Mouse (Mus musculus): ENCODE measurements around the gene Slc44a1. TPM values are rescaled to one million over a fixed set of nuclear protein-coding genes. Genes with fewer than 3 reads are reported as not detected.

Gene Slc44a1
- polyA plus RNA-seq, 1 experiment from 2014 or later: 11.2 TPM

- Histone ChIP-seq H3K9me3 (no peaks in the 10 kb centered on the region), H3K36me3 (no peaks in the 10 kb centered on the region), H3K4me2 (no peak overlapping the region), H3K27ac (replicated peaks) (no peak overlapping the region), H3K9ac (no peak overlapping the region), H3K27me3 (no peaks in the 10 kb centered on the region), H3K4me1 (replicated peaks) (no peaks in the 10 kb centered on the region), H3K4me3 (no peak overlapping the region)
- WGBS: 82% methylated on average over 5 of the region's 5 CpGs
- 0 out of 2 replicates have a peak, but pooled peaks have one; percentile 34 for ATAC-seq (ENCODE audit: low FRiP score, low read depth)
Observed at GRCm38 (mm10) chr4:53488803-53489202, 48.6 kb downstream of the Slc44a1 start.

- H3K9me3 ChIP-seq: no peaks in the 10 kb centered on the region
- no peaks in the 10 kb centered on the region for H3K4me1 ChIP-seq (replicated peaks)
- H3K4me2 ChIP-seq: no peak overlapping the region
- no peak overlapping the region for H3K9ac ChIP-seq
- H3K4me3 ChIP-seq: no peak overlapping the region
- no peaks in the 10 kb centered on the region for H3K27me3 ChIP-seq
- no peak overlapping the region for H3K27ac ChIP-seq (replicated peaks)
- no peak for ATAC-seq (ENCODE audit: low FRiP score, low read depth)
- no peaks in the 10 kb centered on the region for H3K36me3 ChIP-seq
- 92% methylated on average over 7 of the region's 7 CpGs for WGBS
Observed at GRCm38 (mm10) chr4:53490371-53490770, 50.2 kb downstream of the Slc44a1 start.

GRCm38 (mm10) chr4:53491269-53491668 lies 51.1 kb downstream of the Slc44a1 start:
- Histone ChIP-seq H3K9ac (no peak overlapping the region), H3K4me2 (no peak overlapping the region), H3K9me3 (no peaks in the 10 kb centered on the region)

GRCm38 (mm10) chr4:53495646-53496045 lies 55.4 kb downstream of the Slc44a1 start:
- ATAC-seq (ENCODE audit: low FRiP score, low read depth): no peak
- WGBS: 49% methylated on average over 2 of the region's 2 CpGs

More at GRCm38 (mm10) chr4:53491269-53491668, 51.1 kb downstream of the Slc44a1 start:
- H3K36me3 ChIP-seq: no peaks in the 10 kb centered on the region
- H3K27me3 ChIP-seq: no peaks in the 10 kb centered on the region
- ATAC-seq (ENCODE audit: low FRiP score, low read depth): no peak
- no peak overlapping the region for H3K27ac ChIP-seq (replicated peaks)
- no peak overlapping the region for H3K4me3 ChIP-seq
- peaks cover 5% of the 10 kb centered on the region; the same call in 1 of the 2 replicates for H3K4me1 ChIP-seq (replicated peaks)
- WGBS: 58% methylated on average over 4 of the region's 4 CpGs

GRCm38 (mm10) chr4:53502764-53503163 lies 62.6 kb downstream of the Slc44a1 start:
- ATAC-seq (ENCODE audit: low FRiP score, low read depth): no peak
- WGBS: 95% methylated on average over 2 of the region's 2 CpGs

More at GRCm38 (mm10) chr4:53495646-53496045, 55.4 kb downstream of the Slc44a1 start:
- Histone ChIP-seq H3K4me3 (no peak overlapping the region), H3K4me2 (no peak overlapping the region), H3K27me3 (no peaks in the 10 kb centered on the region), H3K27ac (replicated peaks) (no peak overlapping the region), H3K9ac (no peak overlapping the region), H3K36me3 (no peaks in the 10 kb centered on the region), H3K9me3 (no peaks in the 10 kb centered on the region), H3K4me1 (replicated peaks) (peaks cover 5% of the 10 kb centered on the region; the same call in 1 of the 2 replicates)

GRCm38 (mm10) chr4:53512131-53512916 lies 72.1 kb downstream of the Slc44a1 start:
- WGBS: 30% methylated on average over 15 of the region's 15 CpGs
- H3K9ac ChIP-seq: peak overlapping the region; percentile 13; the same call in 1 of the 2 replicates
- ATAC-seq (ENCODE audit: low FRiP score, low read depth): peak; percentile 85

More at GRCm38 (mm10) chr4:53502764-53503163, 62.6 kb downstream of the Slc44a1 start:
- Histone ChIP-seq H3K9me3 (no peaks in the 10 kb centered on the region), H3K9ac (no peak overlapping the region), H3K36me3 (no peaks in the 10 kb centered on the region), H3K27ac (replicated peaks) (no peak overlapping the region), H3K4me1 (replicated peaks) (no peaks in the 10 kb centered on the region), H3K4me3 (no peak overlapping the region), H3K27me3 (no peaks in the 10 kb centered on the region), H3K4me2 (no peak overlapping the region)

GRCm38 (mm10) chr4:53513276-53514081 lies 73.3 kb downstream of the Slc44a1 start:
- ATAC-seq (ENCODE audit: low FRiP score, low read depth): no peak; the same call in 1 of the 2 replicates
- 76% methylated on average over 11 of the region's 11 CpGs for WGBS
- H3K4me2 ChIP-seq: no peak overlapping the region

More at GRCm38 (mm10) chr4:53512131-53512916, 72.1 kb downstream of the Slc44a1 start:
- no peaks in the 10 kb centered on the region for H3K27me3 ChIP-seq
- H3K27ac ChIP-seq (replicated peaks): peak overlapping the region; percentile 84
- no peaks in the 10 kb centered on the region for H3K36me3 ChIP-seq
- H3K4me2 ChIP-seq: peak overlapping the region; percentile 35
- H3K4me1 ChIP-seq (replicated peaks): peaks cover 36% of the 10 kb centered on the region
- H3K4me3 ChIP-seq: no peak overlapping the region
- H3K9me3 ChIP-seq: no peaks in the 10 kb centered on the region

GRCm38 (mm10) chr4:53516011-53516532 lies 75.9 kb downstream of the Slc44a1 start:
- H3K4me1 ChIP-seq (replicated peaks): peaks cover 36% of the 10 kb centered on the region
- H3K4me2 ChIP-seq: no peak overlapping the region
- H3K36me3 ChIP-seq: 0 out of 2 replicates have a peak, but pooled peaks cover 2% of the 10 kb centered on the region
- no peak overlapping the region for H3K9ac ChIP-seq
- peak overlapping the region; percentile 29; the same call in 1 of the 2 replicates for H3K27ac ChIP-seq (replicated peaks)
- H3K9me3 ChIP-seq: no peaks in the 10 kb centered on the region
- WGBS: 71% methylated on average over 6 of the region's 6 CpGs
- ATAC-seq (ENCODE audit: low FRiP score, low read depth): peak; percentile 36; the same call in 1 of the 2 replicates
- H3K4me3 ChIP-seq: no peak overlapping the region
- H3K27me3 ChIP-seq: no peaks in the 10 kb centered on the region

More at GRCm38 (mm10) chr4:53513276-53514081, 73.3 kb downstream of the Slc44a1 start:
- H3K36me3 ChIP-seq: 0 out of 2 replicates have a peak, but pooled peaks cover 2% of the 10 kb centered on the region
- H3K27me3 ChIP-seq: no peaks in the 10 kb centered on the region
- H3K4me1 ChIP-seq (replicated peaks): peaks cover 36% of the 10 kb centered on the region
- H3K9ac ChIP-seq: no peak overlapping the region
- H3K9me3 ChIP-seq: no peaks in the 10 kb centered on the region
- no peak overlapping the region for H3K4me3 ChIP-seq
- peak overlapping the region; percentile 84 for H3K27ac ChIP-seq (replicated peaks)

GRCm38 (mm10) chr4:53519429-53519828 lies 79.2 kb downstream of the Slc44a1 start:
- ATAC-seq (ENCODE audit: low FRiP score, low read depth): no peak
- 0 out of 2 replicates have a peak, but pooled peaks cover 2% of the 10 kb centered on the region for H3K36me3 ChIP-seq
- H3K27me3 ChIP-seq: no peaks in the 10 kb centered on the region
- no peaks in the 10 kb centered on the region for H3K9me3 ChIP-seq
- no peak overlapping the region for H3K27ac ChIP-seq (replicated peaks)
- WGBS: 97% methylated on average over 2 of the region's 2 CpGs
- H3K4me1 ChIP-seq (replicated peaks): peaks cover 12% of the 10 kb centered on the region; the same call in 1 of the 2 replicates
- H3K9ac ChIP-seq: no peak overlapping the region
- H3K4me3 ChIP-seq: no peak overlapping the region
- H3K4me2 ChIP-seq: no peak overlapping the region

GRCm38 (mm10) chr4:53521028-53521427 lies 80.8 kb downstream of the Slc44a1 start:
- H3K27me3 ChIP-seq: no peaks in the 10 kb centered on the region
- H3K4me2 ChIP-seq: no peak overlapping the region
- no peak overlapping the region for H3K27ac ChIP-seq (replicated peaks)
- WGBS: 85% methylated on average over 8 of the region's 8 CpGs
- ATAC-seq (ENCODE audit: low FRiP score, low read depth): no peak
- no peaks in the 10 kb centered on the region for H3K9me3 ChIP-seq
- 0 out of 2 replicates have a peak, but pooled peaks cover 3% of the 10 kb centered on the region for H3K4me1 ChIP-seq (replicated peaks)
- H3K9ac ChIP-seq: no peak overlapping the region
- 0 out of 2 replicates have a peak, but pooled peaks cover 2% of the 10 kb centered on the region for H3K36me3 ChIP-seq
- H3K4me3 ChIP-seq: no peak overlapping the region

- WGBS: 81% methylated on average over 8 of the region's 8 CpGs
- H3K9me3 ChIP-seq: no peaks in the 10 kb centered on the region
- H3K27ac ChIP-seq (replicated peaks): no peak overlapping the region
- no peak for ATAC-seq (ENCODE audit: low FRiP score, low read depth)
- H3K9ac ChIP-seq: no peak overlapping the region
- H3K4me2 ChIP-seq: no peak overlapping the region
- H3K36me3 ChIP-seq: 0 out of 2 replicates have a peak, but pooled peaks cover 2% of the 10 kb centered on the region
- H3K4me1 ChIP-seq (replicated peaks): peaks cover 5% of the 10 kb centered on the region; the same call in 1 of the 2 replicates
- no peaks in the 10 kb centered on the region for H3K27me3 ChIP-seq
- no peak overlapping the region for H3K4me3 ChIP-seq
Observed at GRCm38 (mm10) chr4:53522655-53523054, 82.4 kb downstream of the Slc44a1 start.

Data from hindbrain, embryonic 15.5 days (tissue).